Mouse (Mus musculus) midbrain, embryonic 13.5 days (tissue): ENCODE measurements around the gene Add2. TPM values are rescaled to one million over a fixed set of nuclear protein-coding genes. Genes with fewer than 3 reads are reported as not detected.

ENCODE experiments used
- ATAC-seq: fragments of 200-750 bp; cut with Nextera tagmentation; 2 replicates; pipeline ENCODE4 v1.8.0; 2017; ENCODE audit warnings: mild to moderate bottlenecking, moderate TSS enrichment, moderate library complexity
- H3K27ac ChIP-seq: fragments of 300-500 bp; sonication (generic); 2 replicates; pipeline ENCODE4 v1.5.1; 2015; ENCODE audit warnings: inconsistent platforms, mild to moderate bottlenecking, moderate library complexity
- H3K27me3 ChIP-seq: fragments of 300-500 bp; sonication (generic); 2 replicates; pipeline ENCODE4 v1.6.1; 2015; ENCODE audit warnings: mild to moderate bottlenecking, inconsistent platforms
- H3K36me3 ChIP-seq: fragments of 300-500 bp; sonication (generic); 2 replicates; pipeline ENCODE4 v1.6.1; 2015; ENCODE audit warnings: mild to moderate bottlenecking, inconsistent platforms
- H3K4me1 ChIP-seq: fragments of 300-500 bp; sonication (generic); replicated peaks from 2 replicates; pipeline ENCODE4 v1.6.1; 2015; ENCODE audit warnings: inconsistent platforms
- H3K4me2 ChIP-seq: fragments of 300-500 bp; sonication (generic); replicated peaks from 2 replicates; pipeline ENCODE4 v1.6.1; 2015; ENCODE audit warnings: moderate library complexity, mild to moderate bottlenecking, inconsistent platforms
- H3K4me3 ChIP-seq: fragments of 300-500 bp; sonication (generic); replicated peaks from 2 replicates; pipeline ENCODE4 v1.5.1; 2015; ENCODE audit warnings: mild to moderate bottlenecking, inconsistent platforms
- H3K9ac ChIP-seq: fragments of 300-500 bp; sonication (generic); replicated peaks from 2 replicates; pipeline ENCODE4 v1.6.1; 2015; ENCODE audit warnings: mild to moderate bottlenecking, inconsistent platforms
- H3K9me3 ChIP-seq: fragments of 300-500 bp; sonication (generic); 2 replicates; pipeline ENCODE4 v1.6.1; 2016; ENCODE audit warnings: mild to moderate bottlenecking, inconsistent platforms
- WGBS: fragments of 180-500 bp; shearing (Covaris S2); methylation state at CpG from one replicate; pipeline ENCODE4 v1.1.7; 2015; 5-methylcytosine and 5-hydroxymethylcytosine counted together
- polyA plus RNA-seq: library from polyadenylated mRNA; unstranded; fragments of >200 nt; fragmentation: Nextera tagmentation; extraction: Ambion mirVana; gene quantifications from 2 replicates; pipeline ENCODE4 v1.2.1, GENCODE M21; 2015

The Add2 gene
- polyA plus RNA-seq, 1 experiment from 2014 or later: 200 TPM

- H3K4me1 ChIP-seq: 0 out of 2 replicates have a peak, but pooled peaks cover 4% of the 10 kb centered on the region
- peaks cover 12% of the 10 kb centered on the region for H3K36me3 ChIP-seq
- H3K4me2 ChIP-seq: no peak overlapping the region
- H3K27ac ChIP-seq: no peak overlapping the region
- WGBS: 87% methylated on average over 4 of the region's 4 CpGs
- H3K9ac ChIP-seq: no peak overlapping the region
- no peak overlapping the region for H3K4me3 ChIP-seq
- ATAC-seq: no peak
- H3K27me3 ChIP-seq: no peaks in the 10 kb centered on the region
- no peaks in the 10 kb centered on the region for H3K9me3 ChIP-seq
These were observed 97.3 kb downstream of the Add2 start for GRCm38 (mm10) chr6:86125761-86126160.

GRCm38 (mm10) chr6:86126953-86127581 is 98.6 kb downstream of the Add2 start:
- Histone ChIP-seq H3K9ac (no peak overlapping the region), H3K4me2 (no peak overlapping the region), H3K9me3 (no peaks in the 10 kb centered on the region), H3K27ac (no peak overlapping the region), H3K27me3 (no peaks in the 10 kb centered on the region), H3K4me1 (0 out of 2 replicates have a peak, but pooled peaks cover 4% of the 10 kb centered on the region), H3K4me3 (no peak overlapping the region), H3K36me3 (no peaks in the 10 kb centered on the region)
- 55% methylated on average over 2 of the region's 2 CpGs for WGBS
- ATAC-seq: peak; percentile 47

DNA sequence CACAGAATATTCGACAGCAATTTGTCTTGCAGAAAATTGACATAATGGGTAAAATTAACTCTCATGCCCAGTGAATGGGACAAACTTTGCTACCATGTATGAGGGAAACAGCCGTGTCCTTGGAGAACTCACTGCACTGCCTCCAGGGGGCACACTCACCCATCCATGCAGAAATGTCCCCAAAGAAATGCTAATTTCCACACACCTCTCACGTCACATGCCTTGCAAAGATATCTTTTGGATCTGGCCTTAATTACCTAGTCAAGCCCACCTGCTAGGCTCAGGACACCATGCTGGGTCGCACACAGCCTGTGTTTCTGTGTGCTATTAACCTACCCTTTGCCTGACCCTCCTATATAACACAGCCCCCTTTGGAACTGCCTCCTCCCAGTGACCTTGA is 100.0 kb downstream of the Add2 start:
- no peak for ATAC-seq
- Histone ChIP-seq H3K9me3 (no peaks in the 10 kb centered on the region), H3K27ac (no peak overlapping the region), H3K36me3 (no peaks in the 10 kb centered on the region), H3K4me1 (0 out of 2 replicates have a peak, but pooled peaks cover 4% of the 10 kb centered on the region), H3K4me2 (no peak overlapping the region), H3K9ac (no peak overlapping the region), H3K4me3 (no peak overlapping the region), H3K27me3 (no peaks in the 10 kb centered on the region)
- WGBS: 50% methylated on average over 4 of the region's 4 CpGs

- no peak overlapping the region for H3K9ac ChIP-seq
- H3K4me3 ChIP-seq: no peak overlapping the region
- ATAC-seq: no peak
- 0 out of 2 replicates have a peak, but pooled peaks cover 4% of the 10 kb centered on the region for H3K4me1 ChIP-seq
- no peaks in the 10 kb centered on the region for H3K9me3 ChIP-seq
- no peaks in the 10 kb centered on the region for H3K27me3 ChIP-seq
- WGBS: 78% methylated on average over 9 of the region's 9 CpGs
- H3K4me2 ChIP-seq: no peak overlapping the region
- H3K27ac ChIP-seq: no peak overlapping the region
- H3K36me3 ChIP-seq: no peaks in the 10 kb centered on the region
These were observed 101.5 kb downstream of the Add2 start for GRCm38 (mm10) chr6:86129872-86130498.

DNA sequence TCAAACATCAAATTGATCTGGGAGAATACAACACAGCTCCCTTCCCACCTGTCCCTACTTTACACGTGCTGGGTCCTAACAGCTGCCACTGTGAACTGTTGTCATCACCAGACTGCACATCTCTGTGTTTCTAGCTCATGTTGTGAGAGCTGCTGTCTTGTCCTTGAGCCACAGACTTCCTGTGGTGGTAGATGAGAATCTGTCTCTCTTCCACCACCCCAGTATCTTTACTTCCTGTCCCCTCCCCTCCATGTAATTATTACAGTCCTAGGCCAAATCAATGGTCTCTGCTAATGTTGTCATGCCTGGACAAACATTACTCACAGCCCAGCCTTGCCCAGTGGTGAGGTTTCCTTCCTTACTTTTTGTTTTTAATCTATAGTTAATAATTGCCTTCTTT is 105.4 kb downstream of the Add2 start:
- whole genome bisulfite sequencing: 71% methylated on average over 1 of the region's 1 CpGs
- ATAC-seq: no peak
- no peaks in the 10 kb centered on the region for H3K27me3 ChIP-seq
- H3K4me2 ChIP-seq: no peak overlapping the region
- no peaks in the 10 kb centered on the region for H3K36me3 ChIP-seq
- no peaks in the 10 kb centered on the region; the same call in 1 of the 2 replicates for H3K9me3 ChIP-seq
- no peak overlapping the region for H3K9ac ChIP-seq
- H3K27ac ChIP-seq: no peak overlapping the region
- H3K4me1 ChIP-seq: no peaks in the 10 kb centered on the region
- H3K4me3 ChIP-seq: no peak overlapping the region

- Histone ChIP-seq H3K36me3 (no peaks in the 10 kb centered on the region), H3K4me3 (no peak overlapping the region), H3K9ac (no peak overlapping the region), H3K4me1 (no peaks in the 10 kb centered on the region), H3K4me2 (no peak overlapping the region), H3K27me3 (no peaks in the 10 kb centered on the region), H3K9me3 (no peaks in the 10 kb centered on the region; the same call in 1 of the 2 replicates), H3K27ac (no peak overlapping the region)
- 88% methylated on average over 3 of the region's 3 CpGs for WGBS
- ATAC-seq: no peak
These were observed 107.7 kb downstream of the Add2 start for GRCm38 (mm10) chr6:86136206-86136605.

DNA sequence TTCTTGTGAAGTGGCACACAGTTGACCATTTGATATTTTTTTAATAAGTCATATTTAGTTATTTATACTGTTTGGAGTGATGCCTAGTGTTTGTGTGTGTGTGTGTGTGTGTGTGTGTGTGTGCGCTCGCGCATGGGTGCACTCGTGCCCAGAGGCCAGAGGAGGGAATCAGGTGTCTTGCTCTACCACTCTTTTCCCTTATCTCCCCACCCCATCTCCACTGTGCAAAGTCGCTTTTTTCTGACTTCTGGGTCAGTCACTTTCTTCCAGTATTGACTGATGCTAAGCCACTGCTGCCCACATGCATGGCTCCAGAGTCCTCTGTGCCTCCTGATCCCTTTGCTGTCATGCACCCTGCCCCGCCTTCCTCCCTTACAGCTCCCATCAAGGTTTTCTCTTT is 112.8 kb downstream of the Add2 start:
- 90% methylated on average over 6 of the region's 6 CpGs for WGBS
- H3K9ac ChIP-seq: no peak overlapping the region
- H3K4me2 ChIP-seq: no peak overlapping the region
- H3K9me3 ChIP-seq: no peaks in the 10 kb centered on the region; the same call in 1 of the 2 replicates
- H3K27ac ChIP-seq: no peak overlapping the region
- no peak for ATAC-seq
- no peaks in the 10 kb centered on the region for H3K27me3 ChIP-seq
- H3K4me1 ChIP-seq: 0 out of 2 replicates have a peak, but pooled peaks cover 3% of the 10 kb centered on the region
- no peak overlapping the region for H3K4me3 ChIP-seq
- no peaks in the 10 kb centered on the region for H3K36me3 ChIP-seq

DNA sequence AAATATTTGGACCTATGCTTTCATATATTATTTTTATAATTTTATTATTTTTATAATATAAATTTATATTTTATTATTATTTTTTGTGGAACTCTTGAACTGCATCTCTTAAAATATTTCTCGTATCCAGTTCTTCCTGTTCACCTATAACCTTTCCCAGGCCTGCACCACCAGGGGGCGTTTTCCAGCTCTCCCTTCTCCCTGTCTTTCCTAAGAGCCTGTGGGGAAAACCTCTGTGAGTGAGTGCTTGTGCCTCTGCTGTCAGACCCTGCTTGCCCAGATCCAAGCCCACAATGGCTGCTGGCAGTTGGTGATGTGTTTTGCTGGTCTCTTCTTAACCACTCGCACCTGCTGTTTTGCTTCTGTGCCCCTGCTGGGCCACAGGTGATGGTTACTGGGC is 113.3 kb downstream of the Add2 start:
- no peak overlapping the region for H3K9ac ChIP-seq
- 12% methylated on average over 3 of the region's 3 CpGs for WGBS
- H3K4me2 ChIP-seq: no peak overlapping the region
- H3K4me1 ChIP-seq: 0 out of 2 replicates have a peak, but pooled peaks cover 3% of the 10 kb centered on the region
- peak; percentile 65; the same call in 1 of the 2 replicates for ATAC-seq
- no peak overlapping the region for H3K27ac ChIP-seq
- H3K9me3 ChIP-seq: no peaks in the 10 kb centered on the region
- H3K27me3 ChIP-seq: no peaks in the 10 kb centered on the region
- H3K4me3 ChIP-seq: no peak overlapping the region
- H3K36me3 ChIP-seq: no peaks in the 10 kb centered on the region

DNA sequence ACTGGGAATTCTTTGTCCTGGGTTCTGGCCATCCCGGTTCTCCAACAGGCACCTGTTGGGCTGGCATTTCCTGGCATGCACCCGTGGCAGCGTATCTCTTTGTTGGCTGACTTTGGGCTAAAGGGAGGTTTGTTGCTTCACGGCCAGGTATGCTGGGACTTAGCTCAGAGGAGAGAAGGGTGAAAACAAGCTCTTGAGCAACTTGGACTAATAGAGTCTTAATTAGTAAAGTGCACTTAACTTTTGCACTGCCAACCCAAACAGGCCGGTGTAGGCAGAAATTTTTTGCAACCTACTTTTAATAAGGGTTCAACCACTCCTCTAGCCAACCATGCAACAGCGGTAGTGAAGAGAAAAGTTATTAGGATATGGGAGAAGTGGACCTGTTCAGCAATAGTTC is 116.5 kb downstream of the Add2 start:
- no peak for ATAC-seq
- H3K4me2 ChIP-seq: no peak overlapping the region
- no peaks in the 10 kb centered on the region for H3K9me3 ChIP-seq
- H3K36me3 ChIP-seq: no peaks in the 10 kb centered on the region
- no peak overlapping the region for H3K9ac ChIP-seq
- WGBS: 91% methylated on average over 6 of the region's 6 CpGs
- H3K4me3 ChIP-seq: no peak overlapping the region
- no peaks in the 10 kb centered on the region for H3K27me3 ChIP-seq
- no peak overlapping the region for H3K27ac ChIP-seq
- H3K4me1 ChIP-seq: 0 out of 2 replicates have a peak, but pooled peaks cover 3% of the 10 kb centered on the region

DNA sequence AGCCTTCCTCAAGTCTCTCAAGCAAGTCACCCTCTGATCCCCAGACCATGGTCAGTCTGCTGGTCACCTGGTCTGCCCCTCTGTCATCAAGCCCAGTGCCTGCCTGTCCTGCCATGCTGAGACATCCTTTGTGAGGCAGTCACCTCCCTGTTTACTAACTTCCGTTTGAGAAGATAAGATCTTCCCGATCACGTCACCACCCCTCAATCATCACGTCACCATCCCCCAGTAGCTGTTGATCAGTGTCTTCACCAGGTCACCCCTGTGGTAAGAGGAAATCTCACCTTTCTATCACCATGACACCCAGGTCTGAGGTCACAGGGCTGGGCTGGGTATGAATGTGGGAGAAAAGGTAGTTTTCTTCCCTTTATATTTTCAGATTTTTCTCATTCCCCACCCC is 120.0 kb downstream of the Add2 start:
- H3K4me3 ChIP-seq: no peak overlapping the region
- no peaks in the 10 kb centered on the region for H3K36me3 ChIP-seq
- H3K4me1 ChIP-seq: no peaks in the 10 kb centered on the region
- no peak for ATAC-seq
- H3K27me3 ChIP-seq: no peaks in the 10 kb centered on the region
- H3K27ac ChIP-seq: no peak overlapping the region
- WGBS: 75% methylated on average over 4 of the region's 4 CpGs
- H3K4me2 ChIP-seq: no peak overlapping the region
- no peaks in the 10 kb centered on the region; the same call in 1 of the 2 replicates for H3K9me3 ChIP-seq
- H3K9ac ChIP-seq: no peak overlapping the region

DNA sequence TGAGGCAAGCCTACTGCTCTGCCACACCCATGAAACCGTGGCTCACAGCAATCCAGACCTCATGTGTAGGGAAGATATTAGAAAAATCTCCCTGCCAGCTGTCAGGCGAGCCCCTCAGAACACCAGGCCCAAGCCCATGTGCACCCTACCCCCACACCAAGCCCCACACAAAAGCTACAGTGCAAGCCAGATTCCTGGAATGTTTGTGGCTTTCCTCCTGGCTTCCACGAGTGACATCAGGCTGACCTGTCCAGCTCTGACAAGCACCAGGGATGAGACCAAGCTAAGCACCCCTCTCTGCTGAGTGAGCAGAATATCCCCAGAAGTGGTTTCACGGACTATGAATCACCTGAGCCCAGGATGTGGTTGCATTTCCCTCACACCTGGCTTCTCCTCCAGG is 120.5 kb downstream of the Add2 start:
- H3K27ac ChIP-seq: no peak overlapping the region
- no peaks in the 10 kb centered on the region for H3K36me3 ChIP-seq
- H3K4me3 ChIP-seq: no peak overlapping the region
- no peak overlapping the region for H3K9ac ChIP-seq
- no peaks in the 10 kb centered on the region for H3K4me1 ChIP-seq
- no peaks in the 10 kb centered on the region; the same call in 1 of the 2 replicates for H3K9me3 ChIP-seq
- WGBS: 67% methylated on average over 4 of the region's 4 CpGs
- ATAC-seq: no peak
- H3K4me2 ChIP-seq: no peak overlapping the region
- H3K27me3 ChIP-seq: no peaks in the 10 kb centered on the region

DNA sequence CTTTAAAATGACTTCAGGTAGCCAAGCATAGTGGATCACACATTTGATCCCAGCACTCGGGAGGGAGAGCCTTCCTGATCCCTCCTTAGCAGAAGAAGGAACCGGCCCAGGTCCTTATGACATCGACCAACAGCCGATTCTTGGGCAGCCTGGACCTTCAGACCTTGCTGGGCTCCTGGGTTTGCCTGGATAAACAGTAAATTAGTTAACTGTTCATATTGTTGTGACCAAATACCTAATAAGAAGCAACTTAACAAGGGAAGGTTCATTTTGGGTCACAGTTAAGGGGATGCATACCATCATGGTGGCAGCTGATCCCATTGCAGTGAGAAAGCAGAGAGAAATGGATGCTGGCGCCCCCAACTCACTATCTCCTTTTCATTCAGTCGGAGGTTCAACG is 124.2 kb downstream of the Add2 start:
- no peaks in the 10 kb centered on the region; the same call in 1 of the 2 replicates for H3K9me3 ChIP-seq
- no peak overlapping the region for H3K4me3 ChIP-seq
- H3K9ac ChIP-seq: no peak overlapping the region
- H3K4me2 ChIP-seq: no peak overlapping the region
- no peak overlapping the region for H3K27ac ChIP-seq
- no peaks in the 10 kb centered on the region for H3K36me3 ChIP-seq
- peaks cover 3% of the 10 kb centered on the region; the same call in 1 of the 2 replicates for H3K27me3 ChIP-seq
- no peak for ATAC-seq
- peaks cover 6% of the 10 kb centered on the region; the same call in 1 of the 2 replicates for H3K4me1 ChIP-seq
- 86% methylated on average over 7 of the region's 7 CpGs for WGBS
